Mouse (Mus musculus): ENCODE measurements around the gene Hivep3.

Hivep3 gene

DNA sequence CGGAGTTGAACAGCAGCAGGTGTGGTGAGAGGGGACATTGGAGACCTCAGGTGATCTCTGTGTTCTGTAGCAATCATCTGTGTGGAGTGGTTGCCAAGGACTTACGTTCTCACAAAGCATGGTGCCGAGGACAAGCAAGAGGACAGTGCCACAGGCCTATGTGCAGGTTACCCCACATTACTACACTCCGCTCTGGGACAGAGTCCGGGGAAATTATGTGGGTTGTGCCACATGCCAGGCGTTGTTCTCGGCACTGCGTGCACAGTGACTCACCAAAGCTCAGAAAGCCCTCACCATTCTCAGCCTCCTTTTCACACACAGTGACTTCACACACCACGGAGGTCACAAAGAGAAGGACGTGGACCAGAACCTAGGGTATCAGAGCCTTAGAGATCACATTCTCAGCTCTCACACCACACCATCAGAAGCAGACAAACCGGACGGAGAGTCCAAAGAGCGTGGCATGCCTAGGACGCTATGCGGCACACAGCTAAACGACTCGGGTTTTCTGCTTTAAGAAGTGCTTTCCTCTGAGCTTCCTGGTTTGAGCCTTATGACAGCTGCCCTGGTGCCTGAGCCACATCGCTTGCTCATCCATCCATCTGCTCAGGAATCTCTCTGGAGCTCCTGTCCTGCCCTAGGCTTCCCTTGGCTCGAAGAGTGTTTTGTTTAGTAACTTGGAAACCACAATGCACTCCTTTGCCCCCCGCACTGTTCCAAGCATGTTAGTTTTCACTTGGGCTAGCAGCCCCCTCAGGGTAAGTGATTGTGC is 330.0 kb downstream of the Hivep3 start:
- no peak for DNase-seq

- DNase-seq: no peak
Observed at GRCm38 (mm10) chr4:120064696-120065095, 331.1 kb downstream of the Hivep3 start, which contains the start of gene AL607142.1. AL607142.1 (plus strand) TSS chr4:120064996.

DNA sequence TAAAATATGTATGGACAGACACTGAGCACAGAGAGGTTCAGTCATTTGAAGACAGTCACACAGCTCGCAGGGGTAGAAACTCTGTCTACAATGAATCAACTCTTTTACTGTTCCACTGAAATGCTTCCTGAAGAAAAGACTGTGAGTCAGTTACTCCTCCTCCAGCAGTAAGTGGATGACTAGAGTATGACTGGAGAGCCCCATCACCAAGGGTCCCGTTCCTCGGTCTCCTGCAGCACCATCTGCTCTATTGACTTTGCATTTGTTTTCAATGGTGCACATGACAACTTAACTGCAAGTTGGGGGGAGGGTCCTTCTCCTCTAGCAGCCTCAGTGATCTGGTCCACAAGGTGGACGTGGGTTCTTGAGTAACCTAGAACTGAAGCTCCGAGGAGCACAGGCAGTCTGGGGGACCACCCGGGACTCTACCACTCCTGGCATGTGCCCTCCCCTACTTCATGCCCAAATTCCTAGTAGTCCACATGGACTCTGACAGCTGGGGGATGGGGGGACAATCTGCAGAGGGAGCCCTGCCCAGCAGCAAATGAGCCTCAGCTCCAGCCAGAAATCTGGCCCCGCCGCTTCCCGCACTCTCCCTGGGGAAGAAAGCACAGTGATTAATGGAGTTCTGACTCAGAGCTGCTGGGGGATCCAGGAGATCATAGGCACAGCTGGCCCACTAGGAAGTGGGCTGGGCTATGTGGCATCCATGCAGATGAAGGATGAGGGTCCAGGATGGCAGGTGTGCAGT is 333.4 kb downstream of the Hivep3 start:
- no peak for DNase-seq

DNA sequence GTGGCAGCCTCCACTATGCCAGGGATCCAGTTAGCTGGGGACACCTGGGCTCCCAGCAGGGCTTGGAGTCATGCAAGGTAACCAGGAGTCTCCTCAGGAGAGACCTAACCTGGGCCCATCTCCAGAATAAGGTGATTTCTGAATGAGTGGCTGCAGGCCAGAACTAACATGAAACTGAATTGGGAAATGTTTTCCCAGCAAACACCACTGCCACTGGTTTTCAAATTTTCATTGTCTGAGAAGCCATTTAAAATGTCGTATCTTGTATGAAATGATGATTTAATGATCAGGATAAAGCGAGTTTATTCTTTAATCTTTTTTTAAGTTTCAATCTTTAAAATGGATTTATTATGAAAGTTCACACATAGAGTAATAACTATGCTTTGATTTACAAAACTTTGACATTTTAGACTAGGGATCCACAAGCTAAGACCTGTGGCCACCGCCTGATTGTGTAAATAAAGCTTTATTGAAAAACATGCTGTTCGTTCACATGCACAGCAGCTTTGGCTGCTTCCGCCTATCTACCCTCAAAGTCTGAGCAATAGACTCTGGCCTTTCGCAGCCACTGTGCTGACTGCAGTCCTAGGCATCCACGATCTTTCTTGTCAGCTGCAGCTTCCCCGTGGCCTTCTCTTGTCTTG is 334.1 kb downstream of the Hivep3 start:
- DNase-seq: no peak

DNA sequence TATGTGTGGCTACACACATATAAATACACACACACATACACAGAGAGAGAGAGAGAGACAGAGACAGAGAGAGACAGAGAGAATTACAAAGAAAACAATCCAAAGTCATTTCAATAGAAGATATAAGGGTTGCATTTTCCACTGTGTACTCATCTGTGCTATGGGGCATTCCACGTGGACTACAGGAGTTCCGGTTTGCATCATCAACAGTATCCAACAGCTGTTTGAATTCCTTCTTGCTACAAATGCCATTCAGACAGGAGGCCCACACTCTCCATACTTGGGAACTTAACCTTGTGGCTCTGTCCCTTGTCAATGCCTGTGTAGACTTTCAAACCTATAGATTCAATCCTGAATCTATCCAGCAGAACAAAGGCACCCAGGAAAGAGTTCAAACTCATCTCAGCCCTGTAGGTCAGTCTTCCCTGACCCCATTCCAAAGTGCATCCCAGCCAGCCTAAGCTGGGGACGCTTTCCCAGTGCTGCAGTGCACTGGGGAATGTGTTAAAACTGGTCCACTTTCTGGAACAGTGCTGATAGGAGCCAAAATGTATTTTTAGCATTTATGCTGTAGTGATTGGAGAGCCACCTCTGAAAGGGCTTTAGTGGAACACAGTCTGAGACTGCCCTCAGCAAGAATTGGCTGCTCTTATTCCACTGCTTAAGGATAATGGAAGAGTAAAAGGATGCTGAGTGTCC is 335.4 kb downstream of the Hivep3 start:
- DNase-seq: no peak

GRCm38 (mm10) chr4:120069582-120069980 is 336.0 kb downstream of the Hivep3 start:
- no peak for DNase-seq

DNA sequence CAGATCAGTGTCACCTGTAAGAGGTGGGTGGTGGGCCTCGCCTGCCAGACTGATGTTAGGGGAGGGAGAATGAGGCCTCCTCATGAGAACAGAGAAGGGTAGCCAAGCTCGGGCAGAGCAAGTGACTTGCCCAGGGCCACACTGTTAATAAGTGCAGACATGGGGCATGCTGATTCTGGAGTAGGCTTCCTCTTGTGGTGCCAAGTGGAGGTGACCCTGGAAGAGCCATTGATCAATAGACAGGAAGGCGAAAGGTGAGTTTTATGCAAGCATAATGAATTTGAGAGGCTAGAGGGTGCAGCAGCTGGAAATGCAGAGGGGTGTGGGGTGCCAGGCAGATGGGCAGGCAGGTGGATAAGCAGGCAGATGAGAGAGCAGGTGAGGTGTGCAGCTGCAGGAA is 337.8 kb downstream of the Hivep3 start:
- DNase-seq: no peak

- DNase-seq: no peak
Observed at GRCm38 (mm10) chr4:120071842-120072507, 338.4 kb downstream of the Hivep3 start.

DNA sequence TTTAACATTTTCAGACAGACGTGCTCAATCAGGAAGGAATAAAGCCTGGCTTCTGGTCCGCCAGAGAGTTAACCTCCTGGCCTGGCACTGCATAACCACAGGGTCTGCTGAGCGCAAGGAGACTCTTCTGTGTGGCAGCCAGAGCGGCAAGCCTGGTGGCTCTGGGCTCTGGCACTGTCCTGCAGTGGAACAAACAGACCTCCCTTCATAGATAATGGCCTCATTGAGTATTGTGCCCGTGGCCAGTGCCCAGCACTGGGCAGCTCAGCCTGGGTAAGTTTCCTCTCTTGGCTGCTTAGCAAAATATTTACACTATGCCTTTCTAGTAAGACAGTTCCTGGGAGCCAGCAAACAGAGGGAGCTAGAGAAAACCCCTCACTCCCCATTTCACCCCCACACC is 340.5 kb downstream of the Hivep3 start:
- DNase-seq: no peak

GRCm38 (mm10) chr4:120077322-120077721 is 343.7 kb downstream of the Hivep3 start:
- peak in 1 of 2 experiments; percentile 1 for DNase-seq

GRCm38 (mm10) chr4:120082527-120082926 is 348.9 kb downstream of the Hivep3 start:
- DNase-seq: no peak

GRCm38 (mm10) chr4:120083700-120084099 is 350.1 kb downstream of the Hivep3 start:
- DNase-seq: no peak

DNA sequence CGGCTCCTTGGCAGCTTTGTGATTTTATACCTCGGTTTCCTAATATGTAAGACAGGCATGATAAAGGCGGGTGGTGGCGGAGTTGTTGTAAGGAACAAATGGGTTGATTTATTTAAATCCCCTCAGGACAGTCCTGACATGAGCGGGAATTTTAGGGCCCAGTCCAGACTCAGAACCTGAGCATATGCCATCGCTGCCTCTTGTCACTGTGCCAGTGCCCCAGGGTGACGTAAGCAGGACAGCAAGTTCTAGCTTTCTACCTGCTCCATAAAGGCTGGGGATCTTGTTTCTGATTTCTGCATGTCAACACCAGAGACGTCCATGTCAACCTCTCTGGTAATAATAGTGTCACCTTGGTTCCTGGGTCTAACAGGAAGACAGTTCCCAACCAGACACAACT is 356.0 kb downstream of the Hivep3 start:
- no peak for DNase-seq

- no peak for DNase-seq
Observed at GRCm38 (mm10) chr4:120091997-120092783, 358.6 kb downstream of the Hivep3 start.

GRCm38 (mm10) chr4:120096935-120097334 is 363.4 kb downstream of the Hivep3 start:
- no peak for DNase-seq

- no peak for DNase-seq
Observed at GRCm38 (mm10) chr4:120101186-120101585, 367.6 kb downstream of the Hivep3 start.

DNA sequence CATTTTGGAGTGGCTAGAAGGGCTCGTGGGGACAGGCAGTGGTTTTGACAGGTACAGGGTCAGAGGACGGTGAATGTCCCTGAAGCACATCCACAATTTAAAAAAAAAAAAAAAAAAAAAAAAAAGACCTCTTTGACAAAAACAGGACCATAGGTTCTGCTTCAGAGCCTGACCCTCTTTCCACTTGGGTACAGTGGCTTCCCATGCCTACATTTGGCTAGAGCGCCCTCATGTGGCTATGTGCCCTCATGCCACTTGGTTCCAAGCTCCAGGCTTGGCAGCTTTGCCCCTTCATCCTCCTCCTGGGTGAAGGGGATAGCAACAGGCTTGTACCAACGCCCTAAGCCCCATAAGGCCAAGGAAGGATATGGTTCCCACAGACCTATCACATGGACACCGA is 371.0 kb downstream of the Hivep3 start:
- peak; percentile 71 to 72 for DNase-seq

DNA sequence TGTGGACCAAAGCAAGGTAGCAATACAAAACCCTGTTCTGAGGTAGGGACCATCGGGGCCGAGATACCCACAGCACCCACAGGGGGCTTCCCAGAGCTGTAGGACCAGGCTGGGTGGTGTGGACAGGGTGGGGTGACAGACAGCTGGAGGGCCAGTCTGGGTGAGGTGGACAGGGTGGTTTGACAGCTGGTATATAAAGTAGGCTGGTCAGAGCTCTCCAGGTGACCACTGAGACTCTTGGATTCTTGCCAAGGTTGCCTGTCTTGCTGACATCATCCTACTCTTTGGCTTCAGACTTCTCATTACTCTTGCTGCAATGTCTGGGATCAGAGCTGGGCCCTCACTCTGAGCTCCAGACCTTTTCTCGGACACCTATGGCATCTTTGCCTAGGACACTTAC is 372.8 kb downstream of the Hivep3 start:
- no peak for DNase-seq

- no peak for DNase-seq
Observed at GRCm38 (mm10) chr4:120107787-120108186, 374.2 kb downstream of the Hivep3 start.

GRCm38 (mm10) chr4:120115516-120115915 is 381.9 kb downstream of the Hivep3 start:
- no peak for DNase-seq

GRCm38 (mm10) chr4:120116312-120116711 is 382.7 kb downstream of the Hivep3 start:
- DNase-seq: no peak

- peak; percentile 49 to 56 for DNase-seq
Observed at GRCm38 (mm10) chr4:120120276-120120675, 386.7 kb downstream of the Hivep3 start.

Data from thymus, postnatal 36 days (tissue).